Mouse (Mus musculus): ENCODE measurements around the gene Kif2a.
"Not testable (repeated sequence)": the region's sequence is repeated elsewhere in the genome, so short reads cannot be mapped to it uniquely, and the experiment has no call there.

The Kif2a gene

DNA sequence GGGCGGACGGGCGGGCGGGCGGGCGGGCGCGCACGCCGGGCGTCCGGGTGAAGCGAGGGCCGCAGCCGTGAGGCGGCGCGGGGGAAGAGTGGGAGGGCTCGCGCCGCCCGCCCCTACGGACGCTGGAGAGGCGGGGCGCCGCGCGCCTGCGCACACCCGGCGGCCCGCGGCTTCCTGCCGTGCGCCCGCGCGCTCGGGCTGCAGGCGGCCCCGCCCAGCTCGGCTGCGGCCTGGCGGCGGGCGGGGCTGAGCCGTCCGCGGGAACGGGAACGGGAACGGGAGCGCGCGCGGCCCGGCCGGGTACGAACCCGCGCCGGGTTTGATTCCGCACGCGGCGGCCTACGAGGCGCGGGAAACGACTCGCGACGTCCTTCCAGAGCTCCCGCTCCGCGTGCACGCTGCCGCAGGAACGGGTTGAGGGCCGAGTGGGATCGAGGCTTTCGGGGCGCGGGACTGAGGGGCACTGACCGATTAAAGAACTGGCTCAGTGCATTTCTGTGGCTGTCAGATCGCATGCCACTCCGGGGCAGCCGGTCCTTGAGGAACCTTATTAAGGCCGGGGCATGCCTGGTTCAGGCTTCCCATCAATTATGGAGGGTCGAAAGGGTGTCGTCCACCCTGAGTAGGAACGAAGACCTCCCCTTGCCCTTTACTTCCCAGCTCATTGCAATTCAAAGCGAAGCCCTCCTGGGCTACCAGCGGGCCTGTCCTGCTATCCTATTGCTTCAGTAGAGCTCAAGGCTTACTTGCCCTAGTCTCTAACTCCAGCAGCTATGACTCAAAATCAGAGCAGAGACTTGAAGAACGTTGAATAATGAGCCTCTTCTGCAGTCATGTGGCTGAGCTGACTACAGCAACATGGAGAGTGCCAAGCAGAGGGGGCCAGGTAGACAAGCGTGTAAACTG lies 593 bp upstream of the Kif2a start:
- DNase-seq (ENCODE audit: low read depth, low spot score): peak; percentile 84

GRCm38 (mm10) chr13:107019443-107019842 lies 2.5 kb downstream of the Kif2a start:
- DNase-seq (ENCODE audit: low read depth, low spot score): no peak

DNA sequence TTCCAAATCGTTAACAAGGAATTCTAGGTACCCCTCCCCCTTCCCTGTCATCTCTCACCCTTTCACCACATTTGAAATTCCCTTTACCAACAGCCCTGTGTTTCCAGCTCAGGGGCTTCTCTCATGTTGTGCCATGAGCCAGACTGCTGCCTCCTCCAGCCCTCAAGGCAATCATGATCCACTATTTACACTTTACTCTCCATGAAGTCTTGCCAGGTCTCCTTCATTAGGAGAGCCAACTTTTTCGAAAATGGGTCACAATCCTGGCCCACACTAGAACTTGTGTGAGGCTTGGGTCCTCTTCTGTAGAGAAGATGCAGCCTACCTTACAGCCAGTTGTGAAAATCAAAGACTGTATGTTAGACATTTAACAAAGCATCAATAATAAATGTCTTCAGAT lies 8.0 kb downstream of the Kif2a start:
- no peak for DNase-seq (ENCODE audit: low read depth, low spot score)

- DNase-seq (ENCODE audit: low read depth, low spot score): no peak
Measured at GRCm38 (mm10) chr13:107011618-107012017, 10.3 kb downstream of the Kif2a start.

DNA sequence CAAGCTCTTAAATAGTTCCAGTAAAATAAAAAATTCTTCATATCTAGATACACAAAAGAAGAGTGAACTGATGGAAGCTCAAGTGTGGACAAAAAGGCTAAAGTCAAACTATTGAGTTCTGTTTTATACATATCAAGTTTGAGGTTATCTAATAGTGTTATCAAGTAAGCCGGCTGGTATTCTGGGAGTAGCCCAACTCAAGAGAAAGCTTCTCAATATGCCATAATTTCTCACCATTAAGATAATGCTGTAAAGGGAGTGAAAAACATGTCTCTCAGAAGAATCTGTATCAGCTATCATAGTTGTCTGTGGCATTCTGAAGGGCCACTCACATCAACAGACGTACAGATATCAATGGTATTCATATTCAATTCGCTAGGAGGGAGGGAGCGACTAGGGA lies 13.8 kb downstream of the Kif2a start:
- DNase-seq (ENCODE audit: low read depth, low spot score): no peak

GRCm38 (mm10) chr13:107003211-107003610 lies 18.7 kb downstream of the Kif2a start:
- DNase-seq (ENCODE audit: low read depth, low spot score): no peak

- DNase-seq (ENCODE audit: low read depth, low spot score): no peak
Measured at GRCm38 (mm10) chr13:106998671-106999070, 23.3 kb downstream of the Kif2a start.

- no peak for DNase-seq (ENCODE audit: low read depth, low spot score)
Measured at GRCm38 (mm10) chr13:106998026-106998425, 23.9 kb downstream of the Kif2a start.

GRCm38 (mm10) chr13:106997557-106997956 lies 24.4 kb downstream of the Kif2a start:
- not testable (repeated sequence) for DNase-seq (ENCODE audit: low read depth, low spot score)

DNA sequence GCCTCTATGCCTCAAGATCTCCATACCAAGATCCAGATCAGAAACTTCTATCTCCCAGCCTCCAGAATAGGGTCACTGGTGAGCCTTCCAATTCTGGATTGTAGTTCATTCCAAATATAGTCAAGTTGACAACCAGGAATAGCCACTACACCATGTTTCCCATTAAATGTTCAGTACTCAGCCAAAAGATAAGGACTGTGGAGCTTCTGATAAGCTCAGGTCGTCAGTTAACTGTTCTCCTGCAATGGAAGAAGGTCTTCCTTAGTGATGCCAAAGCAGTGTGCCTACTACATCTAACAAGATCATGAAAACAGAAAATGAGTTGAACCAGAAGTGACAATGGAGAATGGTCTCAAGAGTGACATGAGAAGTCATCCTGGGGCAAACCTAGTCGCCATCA lies 25.0 kb downstream of the Kif2a start:
- DNase-seq (ENCODE audit: low read depth, low spot score): no peak

- no peak for DNase-seq (ENCODE audit: low read depth, low spot score)
Measured at GRCm38 (mm10) chr13:106961496-106961895, 60.4 kb downstream of the Kif2a start.

GRCm38 (mm10) chr13:106960557-106960956 lies 61.4 kb downstream of the Kif2a start:
- DNase-seq (ENCODE audit: low read depth, low spot score): no peak

DNA sequence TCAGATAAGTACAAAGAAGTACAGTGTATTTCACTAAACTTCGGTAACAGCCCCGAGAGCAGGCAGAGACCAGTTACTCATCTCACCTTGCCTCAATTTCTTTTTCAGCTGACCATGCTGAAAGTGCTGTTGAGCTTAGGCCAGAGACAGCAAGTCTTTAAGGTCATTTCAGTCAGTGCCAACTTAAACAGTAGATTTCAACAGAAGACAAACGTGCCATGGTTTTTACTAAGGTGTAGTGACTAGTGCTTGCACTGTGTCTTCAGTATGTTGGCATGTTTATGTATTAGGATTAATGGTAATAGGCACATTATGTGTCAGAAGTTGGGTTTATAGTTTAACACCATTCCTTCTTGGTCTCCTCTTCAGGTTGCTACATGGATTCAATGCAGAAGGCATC lies 63.6 kb downstream of the Kif2a start:
- no peak for DNase-seq (ENCODE audit: low read depth, low spot score)

DNA sequence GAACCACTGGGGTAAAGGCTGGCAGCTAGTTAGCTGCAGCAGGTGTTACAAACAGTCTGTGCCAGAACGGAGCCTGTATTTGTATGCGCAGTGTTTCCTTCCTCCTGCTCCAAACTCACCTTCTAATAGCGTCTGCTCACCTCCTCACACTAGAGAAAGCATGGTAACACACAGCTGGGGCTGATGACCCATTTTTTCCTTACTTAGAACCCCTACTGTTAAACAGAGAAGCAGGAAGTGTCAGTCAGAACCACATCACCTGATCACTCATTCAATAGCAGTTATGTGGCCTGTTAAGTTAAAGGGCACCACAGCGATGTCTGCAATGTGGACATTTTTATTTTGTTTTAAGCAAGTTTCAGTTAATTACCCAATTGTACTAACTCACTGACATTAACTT lies 64.4 kb downstream of the Kif2a start:
- no peak for DNase-seq (ENCODE audit: low read depth, low spot score)

- DNase-seq (ENCODE audit: low read depth, low spot score): no peak
Measured at GRCm38 (mm10) chr13:106954880-106955279, 67.0 kb downstream of the Kif2a start.

DNA sequence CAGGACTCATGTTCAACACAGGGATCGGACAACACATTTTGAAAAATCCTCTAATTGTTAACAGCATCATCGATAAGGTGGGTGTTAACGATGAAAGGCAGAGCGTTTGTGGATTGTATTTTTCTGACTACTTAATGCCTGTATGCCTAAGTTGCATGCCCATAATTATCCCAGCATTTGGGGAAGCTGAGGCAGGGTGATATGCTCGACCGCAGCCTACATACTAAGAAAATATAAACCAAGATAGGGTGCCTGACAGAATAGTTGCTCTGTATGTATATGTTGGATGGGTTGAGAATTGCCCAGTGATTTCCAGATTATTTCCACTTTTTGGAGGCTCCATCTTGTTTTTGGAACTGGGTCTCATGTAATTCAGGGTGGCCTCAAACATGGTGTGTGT lies 74.3 kb downstream of the Kif2a start:
- DNase-seq (ENCODE audit: low read depth, low spot score): no peak

GRCm38 (mm10) chr13:106946594-106947540 lies 75.1 kb downstream of the Kif2a start, which contains the start of gene Dimt1:
TSS of gene Dimt1 (plus strand) at chr13:106947127.
- DNase-seq (ENCODE audit: low read depth, low spot score): peak; percentile 94

DNA sequence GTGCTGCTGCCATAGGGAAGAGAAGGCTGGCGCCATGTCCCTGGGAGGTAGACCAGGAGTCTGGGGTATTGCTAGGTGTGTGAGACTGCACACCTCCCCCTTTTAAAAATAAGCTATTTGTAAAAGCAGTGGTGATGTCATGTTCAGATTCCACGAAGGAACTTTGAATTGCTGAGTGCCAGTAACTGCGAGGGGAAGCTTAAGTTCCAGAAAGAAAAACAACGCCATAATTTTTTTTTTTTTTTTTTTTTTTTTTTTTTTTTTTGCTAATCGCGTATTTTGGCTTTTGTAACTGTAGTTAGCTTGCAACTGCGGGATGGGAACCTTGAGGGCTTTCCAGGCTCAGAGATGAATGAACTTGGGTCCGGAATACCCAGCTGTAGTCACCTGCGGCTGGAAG lies 76.4 kb downstream of the Kif2a start:
- DNase-seq (ENCODE audit: low read depth, low spot score): no peak

DNA sequence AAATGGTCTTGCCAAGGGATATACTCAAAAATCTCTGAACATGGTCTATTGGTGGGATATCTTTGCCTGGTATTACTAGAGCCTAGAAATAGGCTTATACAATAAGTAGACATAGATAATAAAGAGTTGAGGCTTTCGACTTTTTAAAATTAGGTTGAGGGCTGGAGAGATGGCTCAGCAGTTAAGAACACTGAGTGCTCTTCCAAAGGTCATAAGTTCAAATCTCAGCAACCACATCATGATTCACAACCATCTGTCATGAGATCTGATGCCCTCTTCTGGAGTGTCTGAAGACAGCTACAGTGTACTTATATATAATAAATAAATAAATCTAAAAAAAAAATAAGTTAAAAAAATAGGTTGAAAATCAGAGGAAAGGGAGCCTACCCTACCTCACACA lies 79.2 kb downstream of the Kif2a start:
- DNase-seq (ENCODE audit: low read depth, low spot score): no peak

DNA sequence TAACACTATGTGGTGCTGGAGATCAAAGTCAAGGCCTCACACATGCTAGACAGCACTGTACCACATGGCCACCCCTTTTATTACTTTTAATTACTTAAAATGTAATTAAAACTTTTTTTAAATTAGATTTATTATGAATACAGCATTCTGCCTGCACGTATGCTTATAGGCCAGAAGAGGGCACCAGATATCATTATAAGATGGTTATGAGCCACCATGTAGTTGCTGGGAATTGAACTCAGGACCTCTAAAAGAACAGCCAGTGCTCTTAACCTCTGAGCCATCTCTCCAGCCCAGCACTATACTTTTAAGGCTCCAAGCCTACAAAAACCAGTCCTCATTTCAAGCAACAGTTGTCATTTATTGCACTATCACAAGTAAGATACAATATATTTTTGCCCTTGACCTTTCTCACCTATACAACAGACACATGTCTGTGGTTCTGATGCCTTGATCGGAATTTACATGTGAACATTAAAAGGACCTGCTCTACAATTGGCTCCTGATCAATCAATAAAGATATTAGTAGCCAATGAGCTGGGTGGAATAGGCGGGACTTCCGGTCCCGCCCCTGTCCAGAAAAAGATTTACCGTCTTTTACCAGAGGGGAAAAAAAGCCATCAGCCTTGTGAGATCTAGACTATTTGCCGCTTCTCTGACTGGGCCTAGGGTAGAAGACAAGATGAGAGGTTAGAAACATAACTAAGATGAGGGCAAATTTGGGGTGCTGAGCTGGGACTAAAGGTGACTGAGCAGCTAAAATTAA lies 80.5 kb downstream of the Kif2a start:
- peak; percentile 59 for DNase-seq (ENCODE audit: low read depth, low spot score)

DNA sequence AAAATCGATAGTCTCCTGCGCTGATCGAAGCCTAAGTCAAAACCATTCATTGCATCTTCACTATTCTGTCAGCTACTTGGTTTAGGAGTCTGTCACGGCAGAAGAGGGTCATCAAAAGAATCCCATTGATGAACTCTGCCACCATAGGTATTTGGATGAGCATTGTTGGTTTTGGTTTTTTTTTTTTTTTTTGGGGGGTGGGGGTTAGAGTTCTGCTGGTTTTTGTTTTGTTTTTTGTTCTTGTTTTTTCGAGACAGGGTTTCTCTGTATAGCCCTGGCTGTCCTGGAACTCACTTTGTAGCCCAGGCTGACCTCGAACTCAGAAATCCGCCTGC lies 84.8 kb downstream of the Kif2a start:
- no peak for DNase-seq (ENCODE audit: low read depth, low spot score)

All from mesoderm, embryonic 11.5 days (tissue).